Mouse (Mus musculus) neural tube, embryonic 11.5 days (tissue): ENCODE results near the gene Gli3. TPM values are rescaled to one million over a fixed set of nuclear protein-coding genes. Genes with fewer than 3 reads are reported as not detected.

Source experiments
- ATAC-seq: fragments of 200-750 bp; cut with Nextera tagmentation; 2 replicates; pipeline ENCODE4 v1.8.0; 2017; ENCODE audit warnings: moderate number of reproducible peaks, mild to moderate bottlenecking, moderate TSS enrichment, moderate library complexity; ENCODE audit not compliant: insufficient read depth, low FRiP score, low TSS enrichment
- DNase-seq: peaks from one replicate; pipeline ENCODE4 v3.0.0-alpha.2; 2015; ENCODE audit warnings: low spot score
- H3K27ac ChIP-seq: fragments of 300-500 bp; sonication (generic); 2 replicates; pipeline ENCODE4 v1.5.1; 2014; ENCODE audit warnings: low read depth, mild to moderate bottlenecking, low read length
- H3K27me3 ChIP-seq: fragments of 300-500 bp; sonication (generic); 2 replicates; pipeline ENCODE4 v1.6.1; 2014; ENCODE audit warnings: mild to moderate bottlenecking, low read length, mixed read lengths; ENCODE audit not compliant: control insufficient read depth, insufficient read depth
- H3K36me3 ChIP-seq: fragments of 300-500 bp; sonication (generic); 2 replicates; pipeline ENCODE4 v1.6.1; 2014; ENCODE audit warnings: mild to moderate bottlenecking, low read length, moderate library complexity, mixed read lengths; ENCODE audit not compliant: control insufficient read depth, insufficient read depth
- H3K4me1 ChIP-seq: fragments of 300-500 bp; sonication (generic); 2 replicates; pipeline ENCODE4 v1.6.1; 2014; ENCODE audit warnings: low read length, mixed read lengths; ENCODE audit not compliant: control insufficient read depth, insufficient read depth
- H3K4me2 ChIP-seq: fragments of 300-500 bp; sonication (generic); 2 replicates; pipeline ENCODE4 v1.6.1; 2014; ENCODE audit warnings: low read depth, mild to moderate bottlenecking, moderate library complexity
- H3K4me3 ChIP-seq: fragments of 300-500 bp; sonication (generic); 2 replicates; pipeline ENCODE4 v1.5.1; 2014; ENCODE audit warnings: low read depth, low read length
- H3K9ac ChIP-seq: fragments of 300-500 bp; sonication (generic); 2 replicates; pipeline ENCODE4 v1.6.1; 2014; ENCODE audit warnings: mild to moderate bottlenecking, low read length
- H3K9me3 ChIP-seq: fragments of 300-500 bp; sonication (generic); 2 replicates; pipeline ENCODE4 v1.6.1; 2016; ENCODE audit warnings: low read length; ENCODE audit not compliant: control insufficient read depth
- WGBS: fragments of 180-500 bp; shearing (Covaris S2); extraction: QIAGEN DNeasy Blood & Tissue Kit; methylation state at CpG from one replicate; pipeline ENCODE4 v1.1.7; 2014; 5-methylcytosine and 5-hydroxymethylcytosine counted together
- polyA plus RNA-seq: library from polyadenylated mRNA; unstranded; fragments of >200 nt; fragmentation: Nextera tagmentation; extraction: Ambion mirVana; gene quantifications from 2 replicates; pipeline ENCODE4 v1.2.1, GENCODE M21; 2014

The Gli3 gene
- polyA plus RNA-seq, 1 experiment from 2014 or later = 32.3 TPM

DNA sequence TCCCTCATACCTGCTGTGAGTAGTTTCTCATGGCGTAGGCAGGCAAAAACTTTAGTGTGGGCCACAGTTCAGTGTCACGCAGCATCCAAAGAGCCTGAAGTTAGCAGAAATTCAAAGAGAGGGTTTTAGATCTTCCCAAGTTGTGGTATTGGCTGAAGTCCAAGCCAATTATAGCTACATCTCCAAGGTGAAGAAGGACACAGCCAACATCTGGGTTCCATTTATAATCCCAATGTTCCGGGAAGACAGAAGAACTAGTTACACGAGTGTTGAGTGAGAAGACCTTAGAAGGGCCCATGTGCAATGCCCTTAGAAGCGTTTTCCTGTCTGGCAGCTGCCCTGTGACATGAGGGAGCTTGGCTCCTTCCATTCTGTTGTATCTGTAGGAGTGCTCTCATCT, 5.2 kb upstream of the Gli3 start:
- no peak for ATAC-seq
- H3K4me3 ChIP-seq = no peak overlapping the region
- WGBS = 73% methylated on average over 5 of the region's 5 CpGs

DNA sequence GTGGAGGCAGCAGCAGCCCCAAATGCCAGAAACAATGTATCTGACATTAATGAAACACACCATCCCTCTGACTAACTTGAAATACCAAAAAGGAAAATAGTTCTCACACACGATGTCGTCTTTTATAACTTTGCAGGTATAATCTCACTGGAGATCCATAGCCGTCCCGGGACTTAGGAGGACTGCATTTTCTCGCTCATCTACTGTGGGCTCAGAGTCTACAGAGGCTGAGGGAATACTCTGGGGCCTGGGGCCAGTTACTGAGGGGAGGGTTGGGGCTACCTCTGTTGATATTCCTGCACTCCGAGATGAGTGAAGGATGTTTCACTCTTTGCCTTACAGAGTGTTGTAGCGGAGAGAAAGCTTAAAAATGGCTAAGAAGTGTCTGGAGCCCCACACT, 1.1 kb upstream of the Gli3 start:
- H3K4me2 ChIP-seq = peak overlapping the region; percentile 72
- 19% methylated on average over 7 of the region's 7 CpGs for WGBS
- DNase-seq (no peak), ATAC-seq (no peak)
- H3K9ac ChIP-seq = 0 out of 2 replicates have a peak overlapping the region, but pooled peaks have one; percentile 11
- no peaks in the 10 kb centered on the region for H3K27me3 ChIP-seq
- H3K9me3 ChIP-seq = no peaks in the 10 kb centered on the region
- H3K4me3 ChIP-seq = peak overlapping the region; percentile 88; the same call in 1 of the 2 replicates
- no peaks in the 10 kb centered on the region for H3K36me3 ChIP-seq
- H3K4me1 ChIP-seq = peaks cover 8% of the 10 kb centered on the region
- H3K27ac ChIP-seq = no peak overlapping the region

More for the DNA sequence above, 5.2 kb upstream of the Gli3 start:
- H3K9ac ChIP-seq = no peak overlapping the region
- H3K4me1 ChIP-seq = peaks cover 4% of the 10 kb centered on the region; the same call in 1 of the 2 replicates
- H3K9me3 ChIP-seq = no peaks in the 10 kb centered on the region
- no peaks in the 10 kb centered on the region for H3K27me3 ChIP-seq
- H3K4me2 ChIP-seq = no peak overlapping the region
- H3K27ac ChIP-seq = no peak overlapping the region
- no peaks in the 10 kb centered on the region for H3K36me3 ChIP-seq
- no peak for DNase-seq

DNA sequence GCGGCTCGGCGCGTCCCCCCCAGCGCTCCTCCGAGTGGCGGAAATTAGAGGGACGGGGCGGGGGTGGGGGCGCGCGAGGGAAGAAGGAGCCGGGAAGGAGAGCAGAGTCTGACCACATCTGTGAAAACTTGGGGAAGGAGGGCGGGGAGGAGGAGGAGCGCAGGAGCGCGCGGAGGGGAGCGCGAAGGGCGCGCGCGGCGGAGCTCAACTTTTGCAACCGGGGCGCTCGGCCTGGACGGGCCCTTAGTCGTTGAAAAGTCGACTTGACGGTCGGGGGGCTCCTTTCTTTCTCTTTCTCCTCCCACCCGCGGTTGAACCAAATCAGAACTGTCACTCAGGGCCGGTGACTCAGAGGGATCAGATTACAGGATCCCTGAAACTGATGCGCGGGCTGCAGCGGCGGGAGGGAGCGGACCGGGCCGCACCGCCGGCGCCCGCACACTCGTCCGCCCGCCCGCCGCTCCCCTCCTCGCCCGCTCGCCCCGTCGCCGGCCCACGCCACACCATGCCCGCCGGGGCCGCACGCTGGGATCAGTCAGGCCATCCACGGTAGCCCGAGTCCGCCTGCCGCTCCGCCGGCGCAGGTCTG, 551 bp downstream of the Gli3 start:
- DNase-seq = peak; percentile 83
- H3K4me1 ChIP-seq = peaks cover 17% of the 10 kb centered on the region
- under 1% methylated on average over 49 of the region's 70 CpGs for WGBS

DNA sequence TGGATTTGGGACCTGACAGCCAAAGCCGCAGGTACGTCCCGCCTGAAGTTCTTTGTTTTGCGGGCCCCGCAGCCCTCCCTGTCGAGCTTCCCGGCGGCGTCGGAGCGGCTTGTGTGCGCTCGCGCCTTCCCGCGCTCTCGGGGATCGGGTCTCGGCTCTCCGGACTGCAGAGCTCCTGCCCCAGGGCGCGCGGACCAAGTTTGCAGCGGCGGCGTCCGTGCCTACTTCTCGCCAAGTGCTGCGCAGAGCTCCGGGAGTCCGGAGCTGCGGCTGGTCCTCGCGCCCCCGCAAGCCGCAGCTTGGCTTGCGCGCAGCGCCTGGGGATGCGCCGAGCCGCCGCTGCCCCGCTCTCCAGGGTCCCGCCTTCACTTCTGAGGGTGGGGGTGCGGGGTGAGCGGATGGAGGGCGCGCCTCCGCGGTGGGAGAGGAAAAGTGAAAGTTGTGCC, 1.1 kb downstream of the Gli3 start:
- under 1% methylated on average over 51 of the region's 51 CpGs for WGBS
- H3K4me2 ChIP-seq = peak overlapping the region; percentile 72
- no peaks in the 10 kb centered on the region for H3K27me3 ChIP-seq
- no peaks in the 10 kb centered on the region for H3K36me3 ChIP-seq
- DNase-seq (peak; percentile 67), ATAC-seq (peak; percentile 4; the same call in 1 of the 2 replicates)
- H3K27ac ChIP-seq = peak overlapping the region; percentile 98
- no peaks in the 10 kb centered on the region for H3K9me3 ChIP-seq
- peaks cover 17% of the 10 kb centered on the region for H3K4me1 ChIP-seq
- H3K4me3 ChIP-seq = peak overlapping the region; percentile 88
- H3K9ac ChIP-seq = peak overlapping the region; percentile 95

More for the DNA sequence above, 551 bp downstream of the Gli3 start:
- Histone ChIP-seq H3K9me3 (no peaks in the 10 kb centered on the region), H3K4me2 (peak overlapping the region; percentile 72), H3K36me3 (no peaks in the 10 kb centered on the region), H3K4me3 (peak overlapping the region; percentile 88), H3K9ac (peak overlapping the region; percentile 95), H3K27me3 (no peaks in the 10 kb centered on the region), H3K27ac (peak overlapping the region; percentile 98)
- peak; percentile 70 for ATAC-seq

DNA sequence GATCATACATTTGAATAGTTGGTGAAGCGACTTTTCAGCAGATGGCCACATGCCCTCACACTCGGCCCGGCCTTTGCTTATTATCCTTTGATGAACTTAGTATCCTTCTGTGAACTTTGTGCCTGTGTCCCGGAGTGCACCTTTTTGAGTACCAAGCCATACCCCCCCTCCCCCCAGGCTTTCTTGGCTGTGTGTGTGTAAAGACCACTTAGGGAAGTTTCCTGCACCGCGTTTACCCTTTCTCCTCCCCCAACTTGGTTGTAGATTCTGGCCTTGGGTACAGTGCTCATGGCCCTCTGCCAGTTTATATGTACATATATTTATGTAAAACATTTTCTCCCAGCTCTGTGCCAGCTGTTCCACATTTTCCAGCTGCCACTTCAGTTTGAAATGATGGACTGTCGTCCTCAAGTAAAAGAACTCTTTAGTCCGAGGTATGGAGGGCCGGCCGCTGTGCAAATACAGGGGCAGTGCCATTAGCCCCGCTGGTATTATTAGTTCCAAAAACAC, 1.8 kb downstream of the Gli3 start:
- Histone ChIP-seq H3K27me3 (no peaks in the 10 kb centered on the region), H3K4me1 (peaks cover 24% of the 10 kb centered on the region)
- DNase-seq = peak; percentile 50

DNA sequence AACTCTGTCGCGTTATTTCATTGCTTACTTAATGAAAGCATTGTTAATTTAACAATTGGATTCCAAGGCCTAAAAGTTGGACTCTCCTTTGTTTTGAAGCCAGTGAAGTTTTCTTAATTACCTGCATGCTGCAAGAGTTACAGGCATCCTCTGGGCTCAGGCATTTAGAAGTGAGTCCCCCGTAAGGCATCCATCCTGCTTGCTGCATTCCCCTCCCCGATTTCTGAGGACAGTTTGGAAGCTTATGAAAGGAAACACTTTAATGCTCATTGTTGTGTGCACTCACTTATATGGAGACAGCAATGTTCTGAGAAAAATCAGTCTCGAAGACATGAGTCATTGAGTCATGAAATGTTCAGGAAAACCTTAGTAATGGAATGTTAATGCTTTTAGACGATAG, 3.5 kb downstream of the Gli3 start:
- peak overlapping the region; percentile 72 for H3K4me2 ChIP-seq
- H3K36me3 ChIP-seq = no peaks in the 10 kb centered on the region
- no peak overlapping the region for H3K27ac ChIP-seq
- ATAC-seq (no peak), DNase-seq (no peak)
- 21% methylated on average over 6 of the region's 6 CpGs for WGBS
- peak overlapping the region; percentile 15 for H3K4me3 ChIP-seq
- H3K27me3 ChIP-seq = no peaks in the 10 kb centered on the region
- H3K4me1 ChIP-seq = peaks cover 26% of the 10 kb centered on the region
- H3K9ac ChIP-seq = no peak overlapping the region
- no peaks in the 10 kb centered on the region for H3K9me3 ChIP-seq

More for the DNA sequence above, 1.8 kb downstream of the Gli3 start:
- Histone ChIP-seq H3K4me3 (peak overlapping the region; percentile 88), H3K27ac (peak overlapping the region; percentile 98), H3K9me3 (no peaks in the 10 kb centered on the region), H3K9ac (peak overlapping the region; percentile 95), H3K4me2 (peak overlapping the region; percentile 72), H3K36me3 (no peaks in the 10 kb centered on the region)
- WGBS = 2% methylated on average over 11 of the region's 11 CpGs
- no peak for ATAC-seq

DNA sequence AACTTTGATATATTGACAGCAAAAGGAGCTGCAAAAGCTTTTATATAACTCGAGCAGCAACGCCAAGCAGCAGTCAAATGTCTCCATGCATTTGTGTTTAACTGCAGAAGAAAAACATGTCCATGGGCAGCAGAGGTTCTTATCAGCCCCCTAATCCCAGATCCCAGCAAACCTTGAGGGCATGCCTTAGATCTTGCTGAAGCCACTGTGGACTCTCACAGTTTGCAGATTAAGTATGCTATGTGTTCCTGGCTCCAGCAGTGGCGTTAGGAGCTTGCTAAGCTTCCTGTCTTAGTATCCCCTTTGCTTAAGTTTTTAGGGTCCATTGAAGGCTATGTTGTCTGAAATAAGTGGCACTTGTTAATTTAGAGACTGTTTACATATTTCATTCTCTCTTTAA, 4.4 kb downstream of the Gli3 start:
- DNase-seq = no peak
- Histone ChIP-seq H3K9me3 (no peaks in the 10 kb centered on the region), H3K4me3 (peak overlapping the region; percentile 15; the same call in 1 of the 2 replicates), H3K9ac (peak overlapping the region; percentile 24; the same call in 1 of the 2 replicates), H3K36me3 (no peaks in the 10 kb centered on the region), H3K27ac (no peak overlapping the region), H3K4me1 (peaks cover 22% of the 10 kb centered on the region), H3K4me2 (peak overlapping the region; percentile 72), H3K27me3 (no peaks in the 10 kb centered on the region)
- 20% methylated on average over 3 of the region's 3 CpGs for whole genome bisulfite sequencing
- ATAC-seq = no peak

DNA sequence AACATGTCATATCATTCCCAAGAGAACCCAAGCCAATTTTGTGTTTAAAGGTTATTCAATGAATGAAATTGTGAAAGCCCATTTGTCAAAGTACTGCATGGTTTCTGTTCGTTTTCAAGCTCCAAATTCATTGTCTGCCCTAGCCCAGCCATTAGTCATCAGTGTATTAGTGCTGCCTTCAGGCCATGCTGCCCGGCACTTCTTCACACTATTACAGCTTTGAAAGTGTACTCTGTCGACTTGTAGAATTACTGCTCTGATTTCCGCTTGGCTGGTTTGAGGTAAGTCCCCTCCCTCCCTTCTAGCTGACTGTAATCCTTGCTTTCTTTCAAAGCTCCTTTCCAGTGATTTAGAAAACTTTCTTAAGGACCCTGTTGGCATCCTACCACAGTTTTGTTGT, 5.4 kb downstream of the Gli3 start:
- H3K4me1 ChIP-seq = peaks cover 22% of the 10 kb centered on the region
- H3K4me3 ChIP-seq = no peak overlapping the region
- 15% methylated on average over 4 of the region's 4 CpGs for WGBS
- H3K27me3 ChIP-seq = no peaks in the 10 kb centered on the region
- ATAC-seq (no peak), DNase-seq (peak; percentile 31)
- H3K27ac ChIP-seq = peak overlapping the region; percentile 44; the same call in 1 of the 2 replicates
- H3K4me2 ChIP-seq = peak overlapping the region; percentile 72
- H3K9me3 ChIP-seq = no peaks in the 10 kb centered on the region
- H3K36me3 ChIP-seq = no peaks in the 10 kb centered on the region
- no peak overlapping the region for H3K9ac ChIP-seq

DNA sequence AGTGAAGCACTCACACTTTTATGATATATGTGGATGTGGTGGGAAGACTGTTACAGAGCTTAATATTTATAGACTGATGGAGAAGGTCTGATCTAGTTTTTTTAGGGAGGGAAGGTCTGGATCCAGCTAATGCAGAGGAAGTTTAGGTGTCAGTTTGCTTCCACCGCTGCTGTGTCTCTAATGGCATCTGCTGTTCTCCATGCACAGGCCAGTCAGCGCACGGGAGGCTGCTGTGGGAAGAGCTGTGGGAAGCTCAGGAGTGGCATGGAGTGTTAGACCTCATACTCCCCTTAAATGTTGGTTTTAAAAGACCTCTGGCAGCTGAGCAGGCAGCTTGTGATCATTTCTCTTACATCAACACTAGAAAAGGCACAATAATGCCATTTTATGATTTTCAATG, 7.0 kb downstream of the Gli3 start:
- ATAC-seq (no peak), DNase-seq (no peak)
- Histone ChIP-seq H3K9ac (no peak overlapping the region), H3K4me1 (peaks cover 22% of the 10 kb centered on the region), H3K36me3 (no peaks in the 10 kb centered on the region), H3K27ac (no peak overlapping the region), H3K27me3 (no peaks in the 10 kb centered on the region), H3K9me3 (no peaks in the 10 kb centered on the region), H3K4me3 (no peak overlapping the region), H3K4me2 (no peak overlapping the region)
- WGBS = 48% methylated on average over 3 of the region's 3 CpGs
